Mouse (Mus musculus): ENCODE results near the gene Immp2l. TPM values are rescaled to one million over a fixed set of nuclear protein-coding genes. Genes with fewer than 3 reads are reported as not detected.
"Not testable (repeated sequence)": the region's sequence is repeated elsewhere in the genome, so short reads cannot be mapped to it uniquely, and the experiment has no call there.

Immp2l gene
- polyA plus RNA-seq, 1 experiment from 2014 or later = 9.2 TPM

GRCm38 (mm10) chr12:41842694-41843329, 818.9 kb downstream of the Immp2l start:
- Histone ChIP-seq H3K4me3 (ENCODE audit: low read depth, low read length) (no peak overlapping the region), H3K36me3 (ENCODE audit: control insufficient read depth, insufficient read depth, low read length) (no peaks in the 10 kb centered on the region), H3K4me1 (ENCODE audit: control insufficient read depth, insufficient read depth, low read length) (no peaks in the 10 kb centered on the region), H3K27ac (ENCODE audit: low read depth, low read length) (no peak overlapping the region), H3K4me2 (ENCODE audit: low read depth) (no peak overlapping the region), H3K9ac (ENCODE audit: low read length) (no peak overlapping the region), H3K9me3 (ENCODE audit: control insufficient read depth, low read length) (no peaks in the 10 kb centered on the region), H3K27me3 (ENCODE audit: control insufficient read depth, insufficient read depth, low read length) (no peaks in the 10 kb centered on the region)
- 0 out of 2 replicates have a peak, but pooled peaks have one; percentile 31 for ATAC-seq (ENCODE audit: insufficient read depth, low FRiP score, low TSS enrichment)
- 71% methylated on average over 6 of the region's 6 CpGs for WGBS
- no peak for DNase-seq (ENCODE audit: low spot score)

GRCm38 (mm10) chr12:41851896-41852470, 828.1 kb downstream of the Immp2l start:
- DNase-seq (ENCODE audit: low spot score) (no peak), ATAC-seq (ENCODE audit: insufficient read depth, low FRiP score, low TSS enrichment) (no peak)
- Histone ChIP-seq H3K4me1 (ENCODE audit: control insufficient read depth, insufficient read depth, low read length) (no peaks in the 10 kb centered on the region), H3K4me2 (ENCODE audit: low read depth) (no peak overlapping the region), H3K9ac (ENCODE audit: low read length) (no peak overlapping the region), H3K27me3 (ENCODE audit: control insufficient read depth, insufficient read depth, low read length) (no peaks in the 10 kb centered on the region), H3K9me3 (ENCODE audit: control insufficient read depth, low read length) (no peaks in the 10 kb centered on the region), H3K36me3 (ENCODE audit: control insufficient read depth, insufficient read depth, low read length) (no peaks in the 10 kb centered on the region), H3K27ac (ENCODE audit: low read depth, low read length) (no peak overlapping the region), H3K4me3 (ENCODE audit: low read depth, low read length) (no peak overlapping the region)
- 90% methylated on average over 7 of the region's 7 CpGs for WGBS

GRCm38 (mm10) chr12:41859652-41860051, 835.8 kb downstream of the Immp2l start:
- not testable (repeated sequence) for H3K9me3 ChIP-seq (ENCODE audit: control insufficient read depth, low read length); H3K9ac ChIP-seq (ENCODE audit: low read length); H3K27me3 ChIP-seq (ENCODE audit: control insufficient read depth, insufficient read depth, low read length); H3K36me3 ChIP-seq (ENCODE audit: control insufficient read depth, insufficient read depth, low read length); ATAC-seq (ENCODE audit: insufficient read depth, low FRiP score, low TSS enrichment); H3K4me1 ChIP-seq (ENCODE audit: control insufficient read depth, insufficient read depth, low read length); DNase-seq (ENCODE audit: low spot score); H3K4me2 ChIP-seq (ENCODE audit: low read depth); H3K27ac ChIP-seq (ENCODE audit: low read depth, low read length); H3K4me3 ChIP-seq (ENCODE audit: low read depth, low read length)
- 40% methylated on average over 5 of the region's 5 CpGs for WGBS

DNA sequence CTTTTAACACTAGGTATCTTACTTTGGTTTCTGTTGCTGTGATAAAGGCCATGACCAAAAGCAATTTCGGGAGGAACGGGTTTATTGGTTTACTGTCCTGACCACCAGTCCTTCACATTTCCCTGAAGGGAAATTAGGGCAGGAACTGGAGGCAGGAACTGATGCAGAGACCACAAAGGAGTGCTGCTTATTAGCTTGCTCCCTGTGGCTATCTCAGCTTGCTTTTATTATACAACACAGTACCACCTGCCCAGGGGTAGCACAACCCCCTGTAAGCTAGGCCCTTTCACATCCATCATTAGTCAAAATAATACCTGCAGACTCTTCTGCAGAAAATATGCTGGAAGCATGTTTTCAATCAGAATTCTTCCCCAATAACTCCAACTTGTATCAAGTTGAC, 844.4 kb downstream of the Immp2l start:
- Histone ChIP-seq H3K27ac (ENCODE audit: low read depth, low read length) (no peak overlapping the region), H3K4me2 (ENCODE audit: low read depth) (no peak overlapping the region), H3K4me1 (ENCODE audit: control insufficient read depth, insufficient read depth, low read length) (no peaks in the 10 kb centered on the region), H3K9ac (ENCODE audit: low read length) (no peak overlapping the region), H3K27me3 (ENCODE audit: control insufficient read depth, insufficient read depth, low read length) (no peaks in the 10 kb centered on the region), H3K36me3 (ENCODE audit: control insufficient read depth, insufficient read depth, low read length) (no peaks in the 10 kb centered on the region), H3K4me3 (ENCODE audit: low read depth, low read length) (no peak overlapping the region), H3K9me3 (ENCODE audit: control insufficient read depth, low read length) (peaks cover 5% of the 10 kb centered on the region)
- 77% methylated on average over 2 of the region's 2 CpGs for WGBS
- no peak for DNase-seq (ENCODE audit: low spot score)
- no peak for ATAC-seq (ENCODE audit: insufficient read depth, low FRiP score, low TSS enrichment)

- Histone ChIP-seq H3K4me3 (ENCODE audit: low read depth, low read length) (no peak overlapping the region), H3K9ac (ENCODE audit: low read length) (no peak overlapping the region), H3K27ac (ENCODE audit: low read depth, low read length) (no peak overlapping the region), H3K9me3 (ENCODE audit: control insufficient read depth, low read length) (no peaks in the 10 kb centered on the region), H3K4me1 (ENCODE audit: control insufficient read depth, insufficient read depth, low read length) (no peaks in the 10 kb centered on the region), H3K36me3 (ENCODE audit: control insufficient read depth, insufficient read depth, low read length) (no peaks in the 10 kb centered on the region), H3K27me3 (ENCODE audit: control insufficient read depth, insufficient read depth, low read length) (no peaks in the 10 kb centered on the region), H3K4me2 (ENCODE audit: low read depth) (no peak overlapping the region)
- WGBS = 86% methylated on average over 2 of the region's 2 CpGs
- DNase-seq (ENCODE audit: low spot score) (no peak), ATAC-seq (ENCODE audit: insufficient read depth, low FRiP score, low TSS enrichment) (no peak)
These were observed 850.1 kb downstream of the Immp2l start for GRCm38 (mm10) chr12:41874015-41874414.

GRCm38 (mm10) chr12:41877292-41877959, 853.5 kb downstream of the Immp2l start:
- no peaks in the 10 kb centered on the region for H3K4me1 ChIP-seq (ENCODE audit: control insufficient read depth, insufficient read depth, low read length)
- no peaks in the 10 kb centered on the region for H3K36me3 ChIP-seq (ENCODE audit: control insufficient read depth, insufficient read depth, low read length)
- 82% methylated on average over 5 of the region's 5 CpGs for WGBS
- no peak overlapping the region for H3K9ac ChIP-seq (ENCODE audit: low read length)
- H3K9me3 ChIP-seq (ENCODE audit: control insufficient read depth, low read length) = no peaks in the 10 kb centered on the region
- H3K27me3 ChIP-seq (ENCODE audit: control insufficient read depth, insufficient read depth, low read length) = no peaks in the 10 kb centered on the region
- H3K27ac ChIP-seq (ENCODE audit: low read depth, low read length) = no peak overlapping the region
- ATAC-seq (ENCODE audit: insufficient read depth, low FRiP score, low TSS enrichment) = no peak
- H3K4me3 ChIP-seq (ENCODE audit: low read depth, low read length) = no peak overlapping the region
- no peak overlapping the region for H3K4me2 ChIP-seq (ENCODE audit: low read depth)
- DNase-seq (ENCODE audit: low spot score) = no peak

- Histone ChIP-seq H3K27me3 (ENCODE audit: control insufficient read depth, insufficient read depth, low read length) (no peaks in the 10 kb centered on the region), H3K4me3 (ENCODE audit: low read depth, low read length) (no peak overlapping the region), H3K27ac (ENCODE audit: low read depth, low read length) (no peak overlapping the region), H3K9ac (ENCODE audit: low read length) (no peak overlapping the region), H3K36me3 (ENCODE audit: control insufficient read depth, insufficient read depth, low read length) (no peaks in the 10 kb centered on the region), H3K4me1 (ENCODE audit: control insufficient read depth, insufficient read depth, low read length) (no peaks in the 10 kb centered on the region), H3K4me2 (ENCODE audit: low read depth) (no peak overlapping the region), H3K9me3 (ENCODE audit: control insufficient read depth, low read length) (no peaks in the 10 kb centered on the region)
- DNase-seq (ENCODE audit: low spot score) (no peak), ATAC-seq (ENCODE audit: insufficient read depth, low FRiP score, low TSS enrichment) (no peak)
- WGBS = 88% methylated on average over 3 of the region's 3 CpGs
These were observed 854.6 kb downstream of the Immp2l start for GRCm38 (mm10) chr12:41878493-41878892.

DNA sequence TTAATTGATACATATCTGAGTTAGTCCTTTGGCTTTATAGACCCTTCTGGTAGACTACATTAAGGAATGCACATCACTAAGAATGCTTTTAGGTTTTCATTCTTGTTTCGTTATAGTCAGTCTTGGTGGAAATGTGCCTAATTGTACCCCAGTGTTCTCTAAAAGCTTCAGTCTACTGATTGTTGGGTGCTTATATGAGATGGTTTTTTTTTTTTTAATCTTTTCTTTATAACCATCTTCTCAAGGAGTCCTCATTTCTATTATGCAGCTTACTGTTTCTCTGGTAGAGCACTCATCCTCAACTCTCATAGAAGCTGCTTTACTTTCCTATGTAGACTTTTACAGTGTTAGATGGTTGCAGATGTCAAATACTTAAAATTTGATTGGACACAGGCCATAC, 855.1 kb downstream of the Immp2l start:
- Histone ChIP-seq H3K4me1 (ENCODE audit: control insufficient read depth, insufficient read depth, low read length) (no peaks in the 10 kb centered on the region), H3K9me3 (ENCODE audit: control insufficient read depth, low read length) (no peaks in the 10 kb centered on the region), H3K4me3 (ENCODE audit: low read depth, low read length) (no peak overlapping the region), H3K36me3 (ENCODE audit: control insufficient read depth, insufficient read depth, low read length) (no peaks in the 10 kb centered on the region), H3K9ac (ENCODE audit: low read length) (no peak overlapping the region), H3K4me2 (ENCODE audit: low read depth) (no peak overlapping the region), H3K27ac (ENCODE audit: low read depth, low read length) (no peak overlapping the region), H3K27me3 (ENCODE audit: control insufficient read depth, insufficient read depth, low read length) (no peaks in the 10 kb centered on the region)
- DNase-seq (ENCODE audit: low spot score) = no peak
- 97% methylated on average over 1 of the region's 1 CpGs for WGBS
- no peak for ATAC-seq (ENCODE audit: insufficient read depth, low FRiP score, low TSS enrichment)

DNA sequence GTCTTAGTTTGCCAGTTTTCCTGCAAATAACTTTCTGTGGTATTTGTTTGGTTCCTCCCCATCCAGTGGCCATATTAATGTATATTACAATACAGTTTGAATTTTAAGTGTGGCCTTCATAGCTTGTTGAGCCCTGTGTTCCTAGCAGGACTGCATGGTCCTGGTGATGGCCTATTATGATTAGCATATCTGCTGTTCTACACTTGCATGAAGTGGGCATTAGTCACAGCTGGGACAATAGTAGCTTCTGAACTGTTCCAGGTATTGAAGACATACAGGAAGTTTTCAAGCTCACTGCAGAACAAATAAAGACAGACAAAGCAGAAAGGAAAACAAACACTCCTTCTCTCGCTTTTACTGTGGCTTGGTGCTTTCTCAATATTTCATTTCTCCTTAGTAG, 855.5 kb downstream of the Immp2l start:
- 77% methylated on average over 1 of the region's 1 CpGs for WGBS

More for the DNA sequence above, 855.5 kb downstream of the Immp2l start:
- Histone ChIP-seq H3K9me3 (ENCODE audit: control insufficient read depth, low read length) (no peaks in the 10 kb centered on the region), H3K4me2 (ENCODE audit: low read depth) (no peak overlapping the region), H3K36me3 (ENCODE audit: control insufficient read depth, insufficient read depth, low read length) (no peaks in the 10 kb centered on the region), H3K4me1 (ENCODE audit: control insufficient read depth, insufficient read depth, low read length) (no peaks in the 10 kb centered on the region), H3K27ac (ENCODE audit: low read depth, low read length) (no peak overlapping the region), H3K27me3 (ENCODE audit: control insufficient read depth, insufficient read depth, low read length) (no peaks in the 10 kb centered on the region), H3K4me3 (ENCODE audit: low read depth, low read length) (no peak overlapping the region), H3K9ac (ENCODE audit: low read length) (no peak overlapping the region)
- no peak for DNase-seq (ENCODE audit: low spot score)
- ATAC-seq (ENCODE audit: insufficient read depth, low FRiP score, low TSS enrichment) = no peak
